Mouse (Mus musculus) left cerebral cortex, adult 11 months (tissue): ENCODE results near the gene Ddc.
A peak's percentile ranks its signal among the peaks of the same experiment; 100 is the strongest.

Experiments
- DNase-seq: peaks from one replicate; pipeline ENCODE4 v3.0.0; 2022; ENCODE audit warnings: low spot score

Gene Ddc

GRCm38 (mm10) chr11:11897645-11898357 is at the start of gene Ddc:
TSS of gene Ddc (minus strand) at chr11:11898144.
- no peak for DNase-seq

- DNase-seq, result no peak
Observed at GRCm38 (mm10) chr11:11945766-11946165, 47.8 kb upstream of the Ddc start.

GRCm38 (mm10) chr11:11944814-11945213 is 46.9 kb upstream of the Ddc start:
- DNase-seq, result no peak

- no peak for DNase-seq
Observed at GRCm38 (mm10) chr11:11944082-11944349, 46.1 kb upstream of the Ddc start.

GRCm38 (mm10) chr11:11943240-11944081 is 45.5 kb upstream of the Ddc start:
- no peak for DNase-seq

- DNase-seq, result no peak
Observed at GRCm38 (mm10) chr11:11942320-11943217, 44.6 kb upstream of the Ddc start.

- DNase-seq, result no peak
Observed at GRCm38 (mm10) chr11:11940833-11941681, 43.1 kb upstream of the Ddc start.

GRCm38 (mm10) chr11:11939611-11940010 is 41.7 kb upstream of the Ddc start:
- DNase-seq, result no peak

- DNase-seq, result no peak
Observed at GRCm38 (mm10) chr11:11938591-11938990, 40.6 kb upstream of the Ddc start.

- DNase-seq, result no peak
Observed at GRCm38 (mm10) chr11:11937340-11938030, 39.5 kb upstream of the Ddc start.

- no peak for DNase-seq
Observed at GRCm38 (mm10) chr11:11934808-11935207, 36.9 kb upstream of the Ddc start.

GRCm38 (mm10) chr11:11932102-11932789 is 34.3 kb upstream of the Ddc start:
- DNase-seq, result peak; percentile 40

GRCm38 (mm10) chr11:11931688-11932087 is 33.7 kb upstream of the Ddc start:
- no peak for DNase-seq

GRCm38 (mm10) chr11:11930527-11930926 is 32.6 kb upstream of the Ddc start:
- no peak for DNase-seq

GRCm38 (mm10) chr11:11929059-11929458 is 31.1 kb upstream of the Ddc start:
- DNase-seq, result no peak

- no peak for DNase-seq
Observed at GRCm38 (mm10) chr11:11928586-11928985, 30.6 kb upstream of the Ddc start.

- no peak for DNase-seq
Observed at GRCm38 (mm10) chr11:11923900-11924299, 26.0 kb upstream of the Ddc start.

GRCm38 (mm10) chr11:11923345-11923744 is 25.4 kb upstream of the Ddc start:
- DNase-seq, result no peak

- no peak for DNase-seq
Observed at GRCm38 (mm10) chr11:11922106-11922505, 24.2 kb upstream of the Ddc start.

GRCm38 (mm10) chr11:11907703-11908413 is 9.9 kb upstream of the Ddc start:
- DNase-seq, result no peak
